Mouse (Mus musculus) gastrocnemius, adult 8-10 months (tissue): ENCODE results near the gene Adamts4. TPM values are rescaled to one million over a fixed set of nuclear protein-coding genes. Genes with fewer than 3 reads are reported as not detected.
"Not testable (repeated sequence)": the region's sequence is repeated elsewhere in the genome, so short reads cannot be mapped to it uniquely, and the experiment has no call there.

Experiments used
- DNase-seq, 2 experiments: peaks; one replicate each; pipeline ENCODE4 v3.0.0; 2022; ENCODE audit warnings: low spot score in 2 of 2
- total RNA-seq, 4 experiments: library from RNA; stranded (reverse); gene quantifications; 2 replicates each; pipeline ENCODE4 v1.2.4; 2022

Gene Adamts4
- total RNA-seq, 4 experiments from 2014 or later: 0.09 to 0.36 TPM; not detected in 2

- DNase-seq: no peak
Measured at GRCm38 (mm10) chr1:171298226-171298625, 48.0 kb downstream of the Adamts4 start.

GRCm38 (mm10) chr1:171306157-171306556, 55.9 kb downstream of the Adamts4 start:
- DNase-seq: not testable (repeated sequence)

DNA sequence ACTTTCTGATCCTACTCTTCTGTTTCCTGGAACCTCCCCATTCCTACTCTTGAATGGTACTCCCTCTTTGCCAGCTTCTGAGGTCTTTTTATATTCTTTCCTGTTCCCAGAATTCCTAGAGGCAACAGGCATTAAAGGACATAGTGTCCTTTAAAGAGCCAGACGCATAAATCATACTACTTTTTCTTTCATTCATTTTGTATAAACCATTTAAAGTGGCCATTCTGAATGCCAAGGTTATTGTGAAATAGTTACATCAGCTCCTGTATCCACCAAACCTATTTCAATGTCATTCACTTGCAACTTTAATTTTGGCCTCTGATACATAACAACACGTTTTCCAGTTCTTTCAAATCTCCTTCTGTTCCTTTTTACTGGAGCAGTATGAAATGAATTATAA, 59.1 kb downstream of the Adamts4 start:
- no peak for DNase-seq

Other genes starting within 250 kb of the Adamts4 start
- gene Fcgr4, start 231.5 kb upstream of the Adamts4 start, total RNA-seq: not detected
- 1 to 10 TPM in 3 of 4 experiments, under 1 TPM in 1; 0.73 to 1.8 (median 1.4) TPM for gene Fcgr3, start 185.5 kb upstream of the Adamts4 start, total RNA-seq
- 1 to 10 TPM in 3 of 4 experiments, under 1 TPM in 1; 0.56 to 1.3 (median 1.2) TPM for gene Cfap126, start 136.5 kb upstream of the Adamts4 start, total RNA-seq
- gene Sdhc, start 99.8 kb upstream of the Adamts4 start, total RNA-seq: 100 to 1,000 TPM; 597 to 760 (median 703) TPM
- 10 to 100 TPM in 3 of 4 experiments, 1 to 10 TPM in 1; 5.2 to 26.1 (median 16.9) TPM for gene Mpz, start 99.7 kb upstream of the Adamts4 start, total RNA-seq
- gene Pcp4l1, start 54.2 kb upstream of the Adamts4 start, total RNA-seq: 10 to 100 TPM; 40.2 to 94.7 (median 71.0) TPM
- gene Nr1i3, start 36.5 kb upstream of the Adamts4 start, total RNA-seq: under 1 TPM in 1 of 4 experiments, not detected in 3; 0.21 TPM
- gene Tomm40l, start 27.9 kb upstream of the Adamts4 start, total RNA-seq: 10 to 100 TPM; 46.4 to 50.9 (median 50.4) TPM
- 1 to 10 TPM in 2 of 4 experiments, not detected in 2; 1.5 to 6.1 TPM for gene Apoa2, start 25.4 kb upstream of the Adamts4 start, total RNA-seq
- 1 to 10 TPM in 3 of 4 experiments, under 1 TPM in 1; 0.85 to 3.1 (median 2.3) TPM for gene Fcer1g, start 16.1 kb upstream of the Adamts4 start, total RNA-seq
- gene Ndufs2, start 967 bp downstream of the Adamts4 start, total RNA-seq: 100 to 1,000 TPM; 830 to 997 (median 868) TPM
- 10 to 100 TPM in 2 of 4 experiments, 1 to 10 TPM in 2; 8.7 to 14.1 (median 10.9) TPM for gene B4galt3, start 19.9 kb downstream of the Adamts4 start, total RNA-seq
- gene Ppox, start 30.8 kb downstream of the Adamts4 start, total RNA-seq: 10 to 100 TPM in 2 of 4 experiments, 1 to 10 TPM in 2; 7.3 to 10.7 (median 9.0) TPM
- gene Usp21, start 37.6 kb downstream of the Adamts4 start, total RNA-seq: 10 to 100 TPM; 15.3 to 19.3 (median 16.2) TPM
- 100 to 1,000 TPM; 102 to 110 (median 106) TPM for gene Ufc1, start 44.6 kb downstream of the Adamts4 start, total RNA-seq
- 10 to 100 TPM; 31.9 to 39.7 (median 37.3) TPM for gene Dedd, start 78.7 kb downstream of the Adamts4 start, total RNA-seq
- gene Nit1, start 95.2 kb downstream of the Adamts4 start, total RNA-seq: 10 to 100 TPM; 25.6 to 30.3 (median 29.0) TPM
- 100 to 1,000 TPM in 2 of 4 experiments, 10 to 100 TPM in 2; 46.7 to 104 (median 77.5) TPM for gene Pfdn2, start 95.2 kb downstream of the Adamts4 start, total RNA-seq
- not detected for gene Klhdc9, start 110.4 kb downstream of the Adamts4 start, total RNA-seq
- gene Nectin4, start 119.7 kb downstream of the Adamts4 start, total RNA-seq: not detected
- under 1 TPM; 0.34 to 0.63 (median 0.44) TPM for gene Arhgap30, start 138.5 kb downstream of the Adamts4 start, total RNA-seq
- gene Usf1, start 160.9 kb downstream of the Adamts4 start, total RNA-seq: 10 to 100 TPM; 29.3 to 35.5 (median 33.0) TPM
- gene Tstd1, start 168.5 kb downstream of the Adamts4 start, total RNA-seq: under 1 TPM in 2 of 4 experiments, not detected in 2; 0.51 to 0.58 TPM
- gene F11r, start 187.1 kb downstream of the Adamts4 start, total RNA-seq: 1 to 10 TPM; 3.6 to 5.9 (median 4.2) TPM